Mouse (Mus musculus): ENCODE measurements around the gene Rgs16.

- TF ChIP-seq POLR2A (IDR thresholded peaks at IDR 0.05; ENCODE audit: borderline replicate concordance, control insufficient read depth, low read depth, low read length) (no peak), CTCF (IDR thresholded peaks at IDR 0.05; ENCODE audit: control insufficient read depth, insufficient read depth, low read length) (no peak)
These were observed 37.8 kb upstream of the Rgs16 start for GRCm38 (mm10) chr1:153702166-153702852.
